Mouse (Mus musculus): ENCODE results near the gene Rcvrn. TPM values are rescaled to one million over a fixed set of nuclear protein-coding genes. Genes with fewer than 3 reads are reported as not detected.

Gene Rcvrn
- polyA plus RNA-seq, 1 experiment from 2014 or later = not detected

GRCm38 (mm10) chr11:67728726-67729125 is 33.6 kb downstream of the Rcvrn start:
- no peak overlapping the region for H3K27ac ChIP-seq
- H3K4me3 ChIP-seq (replicated peaks) = no peak overlapping the region
- no peaks in the 10 kb centered on the region for H3K4me1 ChIP-seq
- H3K36me3 ChIP-seq = no peaks in the 10 kb centered on the region
- no peaks in the 10 kb centered on the region for H3K9me3 ChIP-seq (replicated peaks)
- no peak overlapping the region for H3K9ac ChIP-seq
- ATAC-seq (replicated peaks; ENCODE audit: low FRiP score) = no peak
- H3K4me2 ChIP-seq = no peak overlapping the region
- H3K27me3 ChIP-seq = no peaks in the 10 kb centered on the region

- H3K27ac ChIP-seq = no peak overlapping the region
- no peaks in the 10 kb centered on the region for H3K9me3 ChIP-seq (replicated peaks)
- H3K4me1 ChIP-seq = no peaks in the 10 kb centered on the region
- no peak overlapping the region for H3K4me2 ChIP-seq
- H3K27me3 ChIP-seq = no peaks in the 10 kb centered on the region
- no peak overlapping the region for H3K9ac ChIP-seq
- no peak for ATAC-seq (replicated peaks; ENCODE audit: low FRiP score)
- H3K36me3 ChIP-seq = no peaks in the 10 kb centered on the region
- WGBS = 100% methylated on average over 2 of the region's 2 CpGs
- no peak overlapping the region for H3K4me3 ChIP-seq (replicated peaks)
Observed at GRCm38 (mm10) chr11:67731056-67731455, 35.9 kb downstream of the Rcvrn start.

DNA sequence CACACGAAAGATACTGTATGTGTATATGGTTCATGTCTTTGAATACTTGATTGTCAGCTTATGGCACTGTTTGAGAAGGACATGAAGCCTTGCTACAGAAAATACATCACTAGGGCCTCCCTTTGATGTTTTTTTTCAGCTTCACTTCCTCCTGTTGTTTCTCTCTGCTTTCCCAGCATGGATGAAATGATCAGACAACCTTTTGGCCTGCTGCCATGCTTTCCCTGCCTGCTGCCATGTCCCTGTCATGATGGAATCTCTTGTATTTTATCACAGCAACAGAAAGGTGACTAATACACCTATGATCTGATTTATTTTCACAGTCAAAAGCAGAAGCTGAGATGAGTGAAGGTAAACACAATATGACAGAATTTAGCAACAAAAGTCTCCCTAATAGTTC is 38.6 kb downstream of the Rcvrn start:
- H3K4me2 ChIP-seq = no peak overlapping the region
- no peak overlapping the region for H3K4me3 ChIP-seq (replicated peaks)
- ATAC-seq (replicated peaks; ENCODE audit: low FRiP score) = no peak
- no peak overlapping the region for H3K9ac ChIP-seq
- 79% methylated on average over 1 of the region's 1 CpGs for WGBS
- no peak overlapping the region for H3K27ac ChIP-seq
- H3K36me3 ChIP-seq = no peaks in the 10 kb centered on the region
- no peaks in the 10 kb centered on the region for H3K9me3 ChIP-seq (replicated peaks)
- H3K27me3 ChIP-seq = no peaks in the 10 kb centered on the region
- no peaks in the 10 kb centered on the region for H3K4me1 ChIP-seq

- no peak overlapping the region for H3K27ac ChIP-seq
- ATAC-seq (replicated peaks; ENCODE audit: low FRiP score) = no peak
- WGBS = 64% methylated on average over 3 of the region's 3 CpGs
Observed at GRCm38 (mm10) chr11:67734597-67734996, 39.5 kb downstream of the Rcvrn start.

GRCm38 (mm10) chr11:67738345-67738744 is 43.2 kb downstream of the Rcvrn start:
- no peak for ATAC-seq (replicated peaks; ENCODE audit: low FRiP score)
- no peaks in the 10 kb centered on the region for H3K4me1 ChIP-seq
- no peaks in the 10 kb centered on the region for H3K27me3 ChIP-seq
- H3K4me2 ChIP-seq = no peak overlapping the region
- WGBS = 82% methylated on average over 6 of the region's 6 CpGs
- H3K9me3 ChIP-seq (replicated peaks) = no peaks in the 10 kb centered on the region
- no peak overlapping the region for H3K9ac ChIP-seq
- no peak overlapping the region for H3K4me3 ChIP-seq (replicated peaks)
- H3K36me3 ChIP-seq = no peaks in the 10 kb centered on the region
- no peak overlapping the region for H3K27ac ChIP-seq

More at GRCm38 (mm10) chr11:67734597-67734996, 39.5 kb downstream of the Rcvrn start:
- Histone ChIP-seq H3K4me1 (no peaks in the 10 kb centered on the region), H3K4me3 (replicated peaks) (no peak overlapping the region), H3K36me3 (no peaks in the 10 kb centered on the region), H3K4me2 (no peak overlapping the region), H3K27me3 (no peaks in the 10 kb centered on the region), H3K9me3 (replicated peaks) (no peaks in the 10 kb centered on the region), H3K9ac (no peak overlapping the region)

DNA sequence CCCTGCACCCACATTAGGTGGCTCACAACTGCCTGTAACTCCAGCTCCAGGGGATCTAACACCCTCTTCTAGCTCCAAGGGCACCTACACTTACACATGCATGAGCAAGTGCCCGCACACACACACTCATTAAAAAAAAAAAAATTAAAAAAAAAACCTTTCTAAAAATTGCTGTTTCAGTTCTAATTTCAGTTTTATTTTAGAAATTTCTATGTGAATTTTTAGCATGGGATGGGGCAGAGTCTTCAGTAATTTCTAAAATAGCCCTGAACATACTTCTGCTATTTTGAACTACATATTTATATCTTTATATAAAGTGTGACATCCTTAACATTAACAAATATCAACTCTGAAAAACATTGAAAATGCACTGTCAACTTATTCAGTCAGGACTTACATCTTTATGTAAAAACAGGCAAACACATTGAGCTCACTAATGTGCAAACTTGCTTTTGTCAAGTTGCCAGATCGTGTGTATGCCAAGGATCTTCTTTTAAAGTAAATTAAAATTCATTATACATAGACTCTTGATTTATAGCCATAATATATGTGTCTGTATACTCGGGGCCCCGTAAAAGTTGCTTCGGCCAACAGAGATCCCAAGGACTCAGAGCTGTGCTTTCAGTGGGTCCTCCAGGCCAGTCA is 43.8 kb downstream of the Rcvrn start:
- H3K9me3 ChIP-seq (replicated peaks) = no peaks in the 10 kb centered on the region
- no peak overlapping the region for H3K4me2 ChIP-seq
- WGBS = 61% methylated on average over 5 of the region's 5 CpGs
- H3K27ac ChIP-seq = no peak overlapping the region
- H3K4me1 ChIP-seq = no peaks in the 10 kb centered on the region
- ATAC-seq (replicated peaks; ENCODE audit: low FRiP score) = no peak
- H3K36me3 ChIP-seq = no peaks in the 10 kb centered on the region
- H3K4me3 ChIP-seq (replicated peaks) = no peak overlapping the region
- no peak overlapping the region for H3K9ac ChIP-seq
- H3K27me3 ChIP-seq = no peaks in the 10 kb centered on the region

GRCm38 (mm10) chr11:67741569-67741968 is 46.4 kb downstream of the Rcvrn start:
- H3K36me3 ChIP-seq = no peaks in the 10 kb centered on the region
- no peak overlapping the region for H3K4me2 ChIP-seq
- no peaks in the 10 kb centered on the region for H3K9me3 ChIP-seq (replicated peaks)
- no peak overlapping the region for H3K4me3 ChIP-seq (replicated peaks)
- H3K27ac ChIP-seq = no peak overlapping the region
- H3K4me1 ChIP-seq = no peaks in the 10 kb centered on the region
- ATAC-seq (replicated peaks; ENCODE audit: low FRiP score) = no peak
- H3K9ac ChIP-seq = no peak overlapping the region
- H3K27me3 ChIP-seq = no peaks in the 10 kb centered on the region

Other genes with a start within 250 kb of the Rcvrn start
- 10.8 and 12.9 TPM in 2 replicates for gene Gas7, start 239.9 kb upstream of the Rcvrn start, polyA plus RNA-seq (2015; fragmentation: Nextera tagmentation; extraction: Ambion mirVana)
- gene Glp2r, start 75.8 kb downstream of the Rcvrn start, polyA plus RNA-seq (2015; fragmentation: Nextera tagmentation; extraction: Ambion mirVana) = 0.17 and 0.19 TPM in 2 replicates
- gene Gsg1l2, start 79.3 kb downstream of the Rcvrn start, polyA plus RNA-seq (2015; fragmentation: Nextera tagmentation; extraction: Ambion mirVana) = not detected in 2 replicates
- gene Dhrs7c, start 102.9 kb downstream of the Rcvrn start, polyA plus RNA-seq (2015; fragmentation: Nextera tagmentation; extraction: Ambion mirVana) = 0.87 and 2.1 TPM in 2 replicates
- gene Usp43, start 226.8 kb downstream of the Rcvrn start, polyA plus RNA-seq (2015; fragmentation: Nextera tagmentation; extraction: Ambion mirVana) = 2.0 and 2.6 TPM in 2 replicates

All from kidney, embryonic 15.5 days (tissue).